Mouse (Mus musculus) liver, embryonic 14.5 days (tissue): ENCODE results near the gene Aftph.

Source experiments
- CTCF ChIP-seq: IDR thresholded peaks from 2 replicates; pipeline ENCODE4 v1.5.1; 2016; ENCODE audit warnings: antibody characterized with exemption, low read depth, control low read depth
- EP300 ChIP-seq: IDR thresholded peaks from 2 replicates; pipeline ENCODE4 v1.6.1; 2016; ENCODE audit warnings: antibody characterized with exemption, low read depth

DNA sequence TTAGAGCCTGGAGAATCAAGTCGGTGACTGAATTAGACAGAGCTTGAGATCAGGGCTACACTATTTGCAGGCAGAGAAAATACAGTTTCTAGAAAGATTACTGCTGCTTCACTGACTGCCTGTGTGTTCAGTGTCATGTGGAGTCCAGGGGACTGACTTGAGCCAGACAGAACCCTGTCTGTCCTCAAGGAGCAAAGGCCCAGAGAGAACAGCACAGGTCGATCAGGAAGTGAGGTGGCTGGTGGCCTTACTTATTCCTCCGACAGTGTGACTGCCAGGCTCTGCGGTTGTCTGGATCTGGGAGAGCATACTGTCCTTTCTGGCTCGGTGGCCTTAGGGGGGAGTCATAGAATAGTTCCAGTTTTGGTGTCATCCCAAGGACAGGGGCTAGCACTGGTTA lies 60.6 kb downstream of the Aftph start:
- TF ChIP-seq EP300 = no peak
- TF ChIP-seq CTCF = no peak
